Mouse (Mus musculus): Measurements from ENCODE around the gene D630045J12Rik.

DNA sequence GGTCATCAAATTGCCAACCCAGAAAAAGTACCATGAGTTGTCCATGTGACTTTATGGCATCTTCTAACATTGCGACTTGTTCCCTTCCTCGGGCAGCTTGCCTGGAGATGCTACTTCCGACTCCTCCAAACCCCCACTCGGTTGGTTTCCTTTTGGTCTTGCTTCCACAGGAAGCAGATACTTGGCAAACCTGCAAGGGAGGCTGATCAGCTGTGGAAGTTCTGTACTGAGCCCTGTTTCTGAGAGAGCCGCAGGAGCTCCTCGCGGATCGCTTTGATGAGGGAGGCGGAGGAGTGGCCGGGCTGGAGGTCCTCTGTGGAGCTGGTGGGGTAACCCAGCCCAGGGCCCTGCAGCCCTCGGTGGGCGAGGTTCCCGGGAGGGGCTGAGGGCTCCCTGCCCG, 125.7 kb downstream of the D630045J12Rik start:
- TF ChIP-seq USF1 (IDR thresholded peaks at IDR 0.05; ENCODE audit: low read depth): no peak
- TF ChIP-seq CTCF (IDR thresholded peaks at IDR 0.05; ENCODE audit: control insufficient read depth, insufficient read depth, insufficient read length): no peak
